Mouse (Mus musculus): ENCODE measurements at regions not wholly inside any gene's neighbourhood (a gene's known extent, or its start where the extent isn't known, plus 50 kb on each side); places are given as distances from the start of the nearest gene placed in this dataset.
"Not testable (repeated sequence)": the region's sequence is repeated elsewhere in the genome, so short reads cannot be mapped to it uniquely, and the experiment has no call there.

DNA sequence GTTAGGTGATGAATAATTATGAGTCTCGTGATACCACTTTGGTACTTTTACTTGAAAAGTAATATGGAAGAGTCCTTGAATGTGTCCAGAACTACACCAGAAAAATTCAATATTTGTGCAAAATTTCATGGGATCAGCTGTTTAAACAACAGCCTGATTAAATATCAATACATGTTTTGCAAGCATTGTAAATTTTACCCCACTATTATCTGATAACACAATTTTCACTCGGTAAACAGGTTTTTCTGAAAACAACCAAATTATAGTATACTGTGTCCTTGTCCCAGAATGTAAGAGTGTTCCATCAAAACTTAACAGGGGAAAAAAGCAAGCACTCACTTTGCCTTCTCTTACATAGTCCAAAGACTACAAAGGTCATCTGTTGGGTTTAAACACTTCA is 343.1 kb upstream of the Fign start:
- no peak for DNase-seq (ENCODE audit: low spot score)

- DNase-seq (ENCODE audit: low spot score), result not testable (repeated sequence)
Measured at GRCm38 (mm10) chr2:64417129-64417528, 319.3 kb upstream of the Fign start.

GRCm38 (mm10) chr2:64413846-64414245 is 316.0 kb upstream of the Fign start:
- no peak for DNase-seq (ENCODE audit: low spot score)

GRCm38 (mm10) chr2:64413263-64413662 is 315.4 kb upstream of the Fign start:
- DNase-seq (ENCODE audit: low spot score), result no peak

DNA sequence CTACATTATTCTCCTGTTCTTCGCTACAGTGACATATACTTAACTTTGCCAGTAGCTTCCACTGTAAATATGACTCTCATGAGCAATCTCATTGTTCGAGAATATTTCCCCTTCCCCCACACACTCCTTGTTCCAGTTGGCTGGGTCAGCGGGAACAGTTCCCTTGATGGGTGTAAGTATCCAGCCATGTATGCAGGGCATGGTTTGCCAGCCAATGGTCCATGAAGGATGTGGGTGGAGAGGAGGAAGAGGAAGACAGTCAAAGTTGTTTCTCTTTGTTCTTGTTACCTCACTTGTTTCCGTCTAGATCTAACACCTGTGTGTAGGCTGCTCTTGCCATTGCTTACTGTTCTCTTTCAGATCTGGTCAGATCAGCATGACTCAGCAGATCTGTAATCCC is 298.1 kb upstream of the Fign start:
- DNase-seq (ENCODE audit: low spot score), result no peak

DNA sequence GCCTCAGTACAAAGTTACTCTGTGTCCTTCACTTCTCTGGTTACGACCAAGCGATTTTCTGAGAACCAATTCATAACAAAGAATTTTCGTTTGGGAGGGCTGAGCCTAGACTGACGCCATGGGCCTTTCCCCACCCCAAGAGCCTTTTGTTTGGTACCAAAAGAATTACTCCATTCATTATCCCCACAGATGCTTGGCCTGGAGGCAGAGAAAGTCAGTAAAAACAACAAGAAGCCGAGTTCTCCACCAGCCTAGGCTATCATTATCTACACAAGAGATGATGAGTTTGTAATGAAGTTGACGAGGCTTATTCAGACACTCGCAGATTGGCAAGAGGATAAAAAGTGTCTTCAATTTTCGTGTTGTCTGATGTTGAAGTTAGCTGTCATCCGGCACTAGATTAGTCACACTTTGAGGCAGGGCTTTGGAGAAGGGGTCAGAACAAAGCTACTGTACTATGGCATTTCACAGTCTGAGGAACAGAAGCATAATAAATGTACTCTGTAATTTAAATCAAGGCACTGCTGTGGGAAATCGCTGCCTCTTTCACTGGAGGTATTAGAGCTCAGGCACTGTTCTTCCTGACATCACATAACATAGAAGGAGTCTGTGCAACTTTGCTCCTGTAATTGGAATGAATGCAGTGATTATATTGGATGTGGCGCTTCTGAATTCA is 296.9 kb upstream of the Fign start:
- no peak for DNase-seq (ENCODE audit: low spot score)

GRCm38 (mm10) chr2:64394199-64394598 is 296.4 kb upstream of the Fign start:
- DNase-seq (ENCODE audit: low spot score), result no peak

DNA sequence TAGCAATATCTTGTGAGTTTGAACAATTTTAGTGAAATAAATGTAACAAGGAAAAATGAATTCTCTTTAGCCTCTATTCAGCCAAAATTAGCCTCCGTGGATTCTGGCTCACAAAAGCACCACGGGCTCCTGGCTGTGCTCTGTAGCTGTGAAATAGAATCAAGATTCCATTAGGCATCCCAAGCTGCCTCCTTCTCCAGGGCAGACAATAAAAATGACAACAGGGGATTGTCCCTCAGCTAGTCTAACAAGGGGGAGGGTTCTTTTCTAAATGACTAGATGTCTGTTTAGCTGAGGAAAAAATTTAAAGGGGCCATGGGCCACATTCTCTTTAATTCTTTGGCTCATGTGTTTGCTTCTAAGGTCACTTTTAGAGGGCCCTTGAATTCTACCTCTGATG is 272.0 kb upstream of the Fign start:
- DNase-seq (ENCODE audit: low spot score), result no peak

GRCm38 (mm10) chr2:64367188-64367587 is 269.4 kb upstream of the Fign start:
- no peak for DNase-seq (ENCODE audit: low spot score)

DNA sequence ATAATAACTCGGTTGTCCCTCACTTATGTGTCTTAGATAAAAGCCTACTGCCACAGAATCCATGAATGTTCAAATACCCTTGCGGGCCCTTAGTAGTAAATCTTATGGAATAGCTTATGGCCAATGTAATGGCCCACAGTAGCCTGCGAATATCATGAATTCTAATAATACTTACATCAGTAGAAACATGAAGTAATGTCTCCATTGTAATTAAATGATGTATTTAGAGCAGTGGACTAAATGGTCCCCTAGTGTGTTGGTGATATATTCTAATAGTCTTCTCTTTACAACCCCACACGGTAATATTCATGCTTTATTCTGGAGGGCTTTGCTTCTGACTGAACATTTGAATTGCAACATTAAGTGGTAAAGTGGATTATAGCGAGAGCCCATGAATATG is 268.7 kb upstream of the Fign start:
- DNase-seq (ENCODE audit: low spot score), result no peak

- DNase-seq (ENCODE audit: low spot score), result no peak
Measured at GRCm38 (mm10) chr2:64356286-64356685, 258.4 kb upstream of the Fign start.

GRCm38 (mm10) chr2:64325499-64325898 is 227.7 kb upstream of the Fign start:
- DNase-seq (ENCODE audit: low spot score), result no peak

Measured in MN1 (cell line).